Mouse (Mus musculus) limb, embryonic 14.5 days (tissue): Measurements from ENCODE around the gene Gm10277. TPM values are rescaled to one million over a fixed set of nuclear protein-coding genes. Genes with fewer than 3 reads are reported as not detected.

ENCODE experiments used
- ATAC-seq: fragments of 200-750 bp; cut with Nextera tagmentation; 2 replicates; pipeline ENCODE4 v1.8.0; 2017; ENCODE audit warnings: low read depth, moderate number of reproducible peaks, moderate TSS enrichment; ENCODE audit not compliant: low FRiP score
- DNase-seq: peaks from one replicate; pipeline ENCODE4 v3.0.0-alpha.2; 2015; ENCODE audit warnings: low spot score
- H3K27ac ChIP-seq: fragments of 300-500 bp; sonication (generic); replicated peaks from 2 replicates; pipeline ENCODE4 v1.5.1; 2014; ENCODE audit warnings: low read depth, mild to moderate bottlenecking, low read length, moderate library complexity, mixed read lengths
- H3K27me3 ChIP-seq: fragments of 300-500 bp; sonication (generic); 2 replicates; pipeline ENCODE4 v1.6.1; 2014; ENCODE audit warnings: low read length, mixed read lengths; ENCODE audit not compliant: control insufficient read depth, insufficient read depth
- H3K36me3 ChIP-seq: fragments of 300-500 bp; sonication (generic); 2 replicates; pipeline ENCODE4 v1.6.1; 2014; ENCODE audit warnings: mild to moderate bottlenecking, low read length, moderate library complexity, mixed read lengths; ENCODE audit not compliant: control insufficient read depth, insufficient read depth
- H3K4me1 ChIP-seq: fragments of 300-500 bp; sonication (generic); 2 replicates; pipeline ENCODE4 v1.6.1; 2014; ENCODE audit warnings: antibody characterized with exemption, low read length, mixed read lengths; ENCODE audit not compliant: control insufficient read depth, insufficient read depth
- H3K4me2 ChIP-seq: fragments of 300-500 bp; sonication (generic); replicated peaks from 2 replicates; pipeline ENCODE4 v1.6.1; 2014; ENCODE audit warnings: low read depth, mild to moderate bottlenecking, low read length, moderate library complexity; ENCODE audit not compliant: severe bottlenecking
- H3K4me3 ChIP-seq: fragments of 300-500 bp; sonication (generic); replicated peaks from 2 replicates; pipeline ENCODE4 v1.5.1; 2014; ENCODE audit warnings: low read length
- H3K9ac ChIP-seq: fragments of 300-500 bp; sonication (generic); 2 replicates; pipeline ENCODE4 v1.6.1; 2014; ENCODE audit warnings: mild to moderate bottlenecking, low read depth, low read length, moderate library complexity; ENCODE audit not compliant: severe bottlenecking
- H3K9me3 ChIP-seq: fragments of 300-500 bp; sonication (generic); 2 replicates; pipeline ENCODE4 v1.6.1; 2016; ENCODE audit warnings: low read length; ENCODE audit not compliant: control insufficient read depth
- POLR2A ChIP-seq: fragments of 200-500 bp; IDR thresholded peaks from 2 replicates; pipeline ENCODE4 v1.8.0; 2012; ENCODE audit warnings: inconsistent platforms, mild to moderate bottlenecking, moderate library complexity, borderline replicate concordance; ENCODE audit not compliant: insufficient read depth, insufficient read length; ENCODE audit errors: extremely low read depth
- WGBS: fragments of 180-500 bp; shearing (Covaris S2); extraction: QIAGEN DNeasy Blood & Tissue Kit; methylation state at CpG from one replicate; pipeline ENCODE4 v1.1.7; 2014; 5-methylcytosine and 5-hydroxymethylcytosine counted together
- polyA plus RNA-seq, 2 experiments: library from polyadenylated mRNA; depleted of rRNA in 1 of 2; stranded (reverse) in 1 of 2; unstranded in 1 of 2; fragments of >200 nt; fragmentation: Nextera tagmentation in 1 of 2; extraction: Ambion mirVana in 1 of 2; gene quantifications; 2 replicates each; pipeline versions ENCODE4 v1.2.1 to v1.2.3; 2012 to 2014

The Gm10277 gene
- polyA plus RNA-seq, 2 experiments = 0.89 TPM; not detected in 1

- ATAC-seq (no peak), DNase-seq (no peak)
- H3K4me2 ChIP-seq = peak overlapping the region; percentile 73
- peaks cover 31% of the 10 kb centered on the region for H3K4me1 ChIP-seq
- peak overlapping the region; percentile 86 for H3K27ac ChIP-seq
- no peak for TF ChIP-seq POLR2A
- H3K27me3 ChIP-seq = no peaks in the 10 kb centered on the region
- 0 out of 2 replicates have a peak overlapping the region, but pooled peaks have one; percentile 17 for H3K9ac ChIP-seq
- no peaks in the 10 kb centered on the region for H3K9me3 ChIP-seq
- no peak overlapping the region for H3K4me3 ChIP-seq
- WGBS = 65% methylated on average over 7 of the region's 7 CpGs
- H3K36me3 ChIP-seq = no peaks in the 10 kb centered on the region
Measured at GRCm38 (mm10) chr11:77792566-77792909, 5.0 kb upstream of the Gm10277 start.

- Histone ChIP-seq H3K9ac (0 out of 2 replicates have a peak overlapping the region, but pooled peaks have one; percentile 12), H3K9me3 (no peaks in the 10 kb centered on the region), H3K4me2 (peak overlapping the region; percentile 73), H3K27me3 (no peaks in the 10 kb centered on the region), H3K27ac (peak overlapping the region; percentile 86), H3K36me3 (no peaks in the 10 kb centered on the region), H3K4me1 (peaks cover 31% of the 10 kb centered on the region), H3K4me3 (no peak overlapping the region)
- WGBS = 45% methylated on average over 12 of the region's 12 CpGs
- TF ChIP-seq POLR2A = no peak
- DNase-seq (peak; percentile 30), ATAC-seq (no peak)
Measured at GRCm38 (mm10) chr11:77791752-77792565, 4.4 kb upstream of the Gm10277 start.

GRCm38 (mm10) chr11:77791241-77791727 lies 3.7 kb upstream of the Gm10277 start:
- TF ChIP-seq POLR2A = no peak
- no peaks in the 10 kb centered on the region for H3K27me3 ChIP-seq
- H3K4me2 ChIP-seq = peak overlapping the region; percentile 16
- 0 out of 2 replicates have a peak overlapping the region, but pooled peaks have one; percentile 21 for H3K9ac ChIP-seq
- WGBS = 23% methylated on average over 8 of the region's 8 CpGs
- peaks cover 32% of the 10 kb centered on the region for H3K4me1 ChIP-seq
- H3K36me3 ChIP-seq = no peaks in the 10 kb centered on the region
- ATAC-seq (peak; percentile 56), DNase-seq (peak; percentile 65)
- no peak overlapping the region for H3K4me3 ChIP-seq
- no peaks in the 10 kb centered on the region for H3K9me3 ChIP-seq
- H3K27ac ChIP-seq = peak overlapping the region; percentile 86

- ATAC-seq (no peak), DNase-seq (no peak)
- Histone ChIP-seq H3K27me3 (no peaks in the 10 kb centered on the region), H3K9me3 (no peaks in the 10 kb centered on the region), H3K27ac (peak overlapping the region; percentile 86), H3K4me3 (no peak overlapping the region), H3K36me3 (no peaks in the 10 kb centered on the region), H3K4me2 (no peak overlapping the region), H3K4me1 (peaks cover 42% of the 10 kb centered on the region), H3K9ac (no peak overlapping the region)
- 39% methylated on average over 9 of the region's 9 CpGs for WGBS
- no peak for TF ChIP-seq POLR2A
Measured at GRCm38 (mm10) chr11:77790286-77790685, 2.7 kb upstream of the Gm10277 start.

- no peak overlapping the region for H3K4me2 ChIP-seq
Measured at GRCm38 (mm10) chr11:77789512-77789911, 2.0 kb upstream of the Gm10277 start.

More at GRCm38 (mm10) chr11:77789512-77789911, 2.0 kb upstream of the Gm10277 start:
- Histone ChIP-seq H3K9me3 (no peaks in the 10 kb centered on the region), H3K36me3 (no peaks in the 10 kb centered on the region), H3K27me3 (no peaks in the 10 kb centered on the region), H3K4me1 (peaks cover 50% of the 10 kb centered on the region), H3K27ac (no peak overlapping the region), H3K9ac (no peak overlapping the region), H3K4me3 (no peak overlapping the region)
- ATAC-seq (no peak), DNase-seq (no peak)
- TF ChIP-seq POLR2A = no peak
- WGBS = 74% methylated on average over 5 of the region's 5 CpGs
